Mouse (Mus musculus): Measurements from ENCODE around the gene Epor. TPM values are rescaled to one million over a fixed set of nuclear protein-coding genes. Genes with fewer than 3 reads are reported as not detected.
A peak's percentile ranks its signal among the peaks of the same experiment; 100 is the strongest.

Epor gene
- polyA plus RNA-seq, 1 experiment from 2014 or later: 3.8 TPM

GRCm38 (mm10) chr9:21929208-21929607 lies 34.1 kb downstream of the Epor start:
- Histone ChIP-seq H3K9ac (replicated peaks; ENCODE audit: low read length) (no peak overlapping the region), H3K4me3 (ENCODE audit: low read depth, low read length) (no peak overlapping the region), H3K27ac (replicated peaks; ENCODE audit: low read depth, low read length) (no peak overlapping the region), H3K36me3 (replicated peaks; ENCODE audit: control insufficient read depth, insufficient read depth, low read depth, low read length) (no peaks in the 10 kb centered on the region), H3K27me3 (ENCODE audit: control insufficient read depth, insufficient read depth, low read length) (no peaks in the 10 kb centered on the region), H3K4me1 (ENCODE audit: control insufficient read depth, insufficient read depth, low read length) (no peaks in the 10 kb centered on the region; the same call in 1 of the 2 replicates), H3K9me3 (replicated peaks; ENCODE audit: control insufficient read depth, low read length) (no peaks in the 10 kb centered on the region), H3K4me2 (ENCODE audit: low read depth, low read length) (no peak overlapping the region)
- WGBS: 76% methylated on average over 3 of the region's 3 CpGs
- ATAC-seq (replicated peaks; ENCODE audit: insufficient number of reproducible peaks, low FRiP score, low TSS enrichment, low read depth) (no peak), DNase-seq (ENCODE audit: low spot score) (no peak)

- H3K36me3 ChIP-seq (replicated peaks; ENCODE audit: control insufficient read depth, insufficient read depth, low read depth, low read length): no peaks in the 10 kb centered on the region
- H3K4me1 ChIP-seq (ENCODE audit: control insufficient read depth, insufficient read depth, low read length): no peaks in the 10 kb centered on the region; the same call in 1 of the 2 replicates
- peak; percentile 95 for ATAC-seq (replicated peaks; ENCODE audit: insufficient number of reproducible peaks, low FRiP score, low TSS enrichment, low read depth)
- under 1% methylated on average over 28 of the region's 28 CpGs for WGBS
- DNase-seq (ENCODE audit: low spot score): peak; percentile 97
- peak within 1 kb of the TSS; percentile 63 for H3K4me2 ChIP-seq (ENCODE audit: low read depth, low read length)
- H3K9me3 ChIP-seq (replicated peaks; ENCODE audit: control insufficient read depth, low read length): no peaks in the 10 kb centered on the region
- no peaks in the 10 kb centered on the region for H3K27me3 ChIP-seq (ENCODE audit: control insufficient read depth, insufficient read depth, low read length)
- no peak within 1 kb of the TSS for H3K27ac ChIP-seq (replicated peaks; ENCODE audit: low read depth, low read length)
- H3K4me3 ChIP-seq (ENCODE audit: low read depth, low read length): peak within 1 kb of the TSS; percentile 53
- peak within 1 kb of the TSS; percentile 76 for H3K9ac ChIP-seq (replicated peaks; ENCODE audit: low read length)
These were observed 36.0 kb downstream of the Epor start, which contains the start of the genes Ccdc159 and Tmem205 for GRCm38 (mm10) chr9:21927208-21927753. Gene Ccdc159, plus strand, starts transcription at chr9:21927471. Gene Tmem205, minus strand, starts transcription at chr9:21927556.

GRCm38 (mm10) chr9:21926784-21927183 lies 36.5 kb downstream of the Epor start:
- Histone ChIP-seq H3K9ac (replicated peaks; ENCODE audit: low read length) (peak overlapping the region; percentile 76), H3K27ac (replicated peaks; ENCODE audit: low read depth, low read length) (no peak overlapping the region), H3K4me3 (ENCODE audit: low read depth, low read length) (peak overlapping the region; percentile 53), H3K36me3 (replicated peaks; ENCODE audit: control insufficient read depth, insufficient read depth, low read depth, low read length) (no peaks in the 10 kb centered on the region), H3K27me3 (ENCODE audit: control insufficient read depth, insufficient read depth, low read length) (no peaks in the 10 kb centered on the region), H3K4me1 (ENCODE audit: control insufficient read depth, insufficient read depth, low read length) (no peaks in the 10 kb centered on the region; the same call in 1 of the 2 replicates), H3K9me3 (replicated peaks; ENCODE audit: control insufficient read depth, low read length) (no peaks in the 10 kb centered on the region), H3K4me2 (ENCODE audit: low read depth, low read length) (peak overlapping the region; percentile 63)
- no peak for DNase-seq (ENCODE audit: low spot score)
- WGBS: 0% methylated on average over 6 of the region's 6 CpGs
- ATAC-seq (replicated peaks; ENCODE audit: insufficient number of reproducible peaks, low FRiP score, low TSS enrichment, low read depth): no peak

- no peaks in the 10 kb centered on the region for H3K27me3 ChIP-seq (ENCODE audit: control insufficient read depth, insufficient read depth, low read length)
- WGBS: 79% methylated on average over 6 of the region's 6 CpGs
- no peaks in the 10 kb centered on the region for H3K36me3 ChIP-seq (replicated peaks; ENCODE audit: control insufficient read depth, insufficient read depth, low read depth, low read length)
- no peak overlapping the region for H3K9ac ChIP-seq (replicated peaks; ENCODE audit: low read length)
- no peak overlapping the region for H3K4me2 ChIP-seq (ENCODE audit: low read depth, low read length)
- no peak overlapping the region for H3K27ac ChIP-seq (replicated peaks; ENCODE audit: low read depth, low read length)
- no peak overlapping the region for H3K4me3 ChIP-seq (ENCODE audit: low read depth, low read length)
- no peaks in the 10 kb centered on the region; the same call in 1 of the 2 replicates for H3K4me1 ChIP-seq (ENCODE audit: control insufficient read depth, insufficient read depth, low read length)
- no peaks in the 10 kb centered on the region for H3K9me3 ChIP-seq (replicated peaks; ENCODE audit: control insufficient read depth, low read length)
- ATAC-seq (replicated peaks; ENCODE audit: insufficient number of reproducible peaks, low FRiP score, low TSS enrichment, low read depth): no peak
- DNase-seq (ENCODE audit: low spot score): no peak
These were observed 37.2 kb downstream of the Epor start for GRCm38 (mm10) chr9:21926155-21926554.

GRCm38 (mm10) chr9:21925506-21925905 lies 37.8 kb downstream of the Epor start:
- Histone ChIP-seq H3K4me3 (ENCODE audit: low read depth, low read length) (no peak overlapping the region), H3K4me1 (ENCODE audit: control insufficient read depth, insufficient read depth, low read length) (no peaks in the 10 kb centered on the region; the same call in 1 of the 2 replicates), H3K9me3 (replicated peaks; ENCODE audit: control insufficient read depth, low read length) (no peaks in the 10 kb centered on the region), H3K27ac (replicated peaks; ENCODE audit: low read depth, low read length) (no peak overlapping the region), H3K36me3 (replicated peaks; ENCODE audit: control insufficient read depth, insufficient read depth, low read depth, low read length) (no peaks in the 10 kb centered on the region), H3K9ac (replicated peaks; ENCODE audit: low read length) (no peak overlapping the region), H3K27me3 (ENCODE audit: control insufficient read depth, insufficient read depth, low read length) (no peaks in the 10 kb centered on the region), H3K4me2 (ENCODE audit: low read depth, low read length) (no peak overlapping the region)
- DNase-seq (ENCODE audit: low spot score): no peak
- no peak for ATAC-seq (replicated peaks; ENCODE audit: insufficient number of reproducible peaks, low FRiP score, low TSS enrichment, low read depth)
- WGBS: 91% methylated on average over 1 of the region's 1 CpGs

GRCm38 (mm10) chr9:21925034-21925433 lies 38.3 kb downstream of the Epor start:
- Histone ChIP-seq H3K36me3 (replicated peaks; ENCODE audit: control insufficient read depth, insufficient read depth, low read depth, low read length) (no peaks in the 10 kb centered on the region), H3K4me1 (ENCODE audit: control insufficient read depth, insufficient read depth, low read length) (no peaks in the 10 kb centered on the region; the same call in 1 of the 2 replicates), H3K9ac (replicated peaks; ENCODE audit: low read length) (no peak overlapping the region), H3K4me2 (ENCODE audit: low read depth, low read length) (no peak overlapping the region), H3K27ac (replicated peaks; ENCODE audit: low read depth, low read length) (no peak overlapping the region), H3K9me3 (replicated peaks; ENCODE audit: control insufficient read depth, low read length) (no peaks in the 10 kb centered on the region), H3K4me3 (ENCODE audit: low read depth, low read length) (no peak overlapping the region), H3K27me3 (ENCODE audit: control insufficient read depth, insufficient read depth, low read length) (no peaks in the 10 kb centered on the region)
- ATAC-seq (replicated peaks; ENCODE audit: insufficient number of reproducible peaks, low FRiP score, low TSS enrichment, low read depth) (no peak), DNase-seq (ENCODE audit: low spot score) (no peak)
- WGBS: 86% methylated on average over 3 of the region's 3 CpGs

- no peaks in the 10 kb centered on the region for H3K27me3 ChIP-seq (ENCODE audit: control insufficient read depth, insufficient read depth, low read length)
- H3K36me3 ChIP-seq (replicated peaks; ENCODE audit: control insufficient read depth, insufficient read depth, low read depth, low read length): no peaks in the 10 kb centered on the region
- H3K9me3 ChIP-seq (replicated peaks; ENCODE audit: control insufficient read depth, low read length): no peaks in the 10 kb centered on the region
- DNase-seq (ENCODE audit: low spot score) (no peak), ATAC-seq (replicated peaks; ENCODE audit: insufficient number of reproducible peaks, low FRiP score, low TSS enrichment, low read depth) (no peak)
- H3K9ac ChIP-seq (replicated peaks; ENCODE audit: low read length): no peak overlapping the region
- WGBS: 76% methylated on average over 6 of the region's 6 CpGs
- no peak overlapping the region for H3K4me3 ChIP-seq (ENCODE audit: low read depth, low read length)
- H3K4me2 ChIP-seq (ENCODE audit: low read depth, low read length): no peak overlapping the region
- no peak overlapping the region for H3K27ac ChIP-seq (replicated peaks; ENCODE audit: low read depth, low read length)
- H3K4me1 ChIP-seq (ENCODE audit: control insufficient read depth, insufficient read depth, low read length): no peaks in the 10 kb centered on the region; the same call in 1 of the 2 replicates
These were observed 39.2 kb downstream of the Epor start for GRCm38 (mm10) chr9:21924099-21924493.

- Histone ChIP-seq H3K27me3 (ENCODE audit: control insufficient read depth, insufficient read depth, low read length) (no peaks in the 10 kb centered on the region), H3K9ac (replicated peaks; ENCODE audit: low read length) (no peak overlapping the region), H3K36me3 (replicated peaks; ENCODE audit: control insufficient read depth, insufficient read depth, low read depth, low read length) (no peaks in the 10 kb centered on the region), H3K4me3 (ENCODE audit: low read depth, low read length) (no peak overlapping the region), H3K9me3 (replicated peaks; ENCODE audit: control insufficient read depth, low read length) (no peaks in the 10 kb centered on the region), H3K4me1 (ENCODE audit: control insufficient read depth, insufficient read depth, low read length) (no peaks in the 10 kb centered on the region; the same call in 1 of the 2 replicates), H3K27ac (replicated peaks; ENCODE audit: low read depth, low read length) (no peak overlapping the region), H3K4me2 (ENCODE audit: low read depth, low read length) (no peak overlapping the region)
- WGBS: 82% methylated on average over 3 of the region's 3 CpGs
- ATAC-seq (replicated peaks; ENCODE audit: insufficient number of reproducible peaks, low FRiP score, low TSS enrichment, low read depth) (no peak), DNase-seq (ENCODE audit: low spot score) (no peak)
These were observed 39.7 kb downstream of the Epor start for GRCm38 (mm10) chr9:21923490-21924098.
